Mouse (Mus musculus) C2C12 (cell line): Measurements from ENCODE around the gene Homez. TPM values are rescaled to one million over a fixed set of nuclear protein-coding genes. Genes with fewer than 3 reads are reported as not detected.

Experiments
- H3K27me3 ChIP-seq: one replicate; pipeline ENCODE4 v1.6.1; 2011; ENCODE audit not compliant: control insufficient read depth, insufficient read depth, insufficient read length
- H3K36me3 ChIP-seq: one replicate; pipeline ENCODE4 v1.6.1; 2011; ENCODE audit not compliant: control insufficient read depth, insufficient read depth
- H3K4me3 ChIP-seq: one replicate; pipeline ENCODE4 v1.5.1; 2011; ENCODE audit warnings: mild to moderate bottlenecking, control low read depth; ENCODE audit not compliant: poor library complexity, insufficient read depth, severe bottlenecking
- H3K79me2 ChIP-seq: one replicate; pipeline ENCODE4 v1.6.1; 2011; ENCODE audit not compliant: control insufficient read depth, insufficient read depth
- H3K79me3 ChIP-seq: one replicate; pipeline ENCODE4 v1.6.1; 2011; ENCODE audit warnings: low read depth, control low read depth
- H3ac ChIP-seq: one replicate; pipeline ENCODE3; 2011; ENCODE audit warnings: low read depth; ENCODE audit not compliant: control insufficient read depth, insufficient read length
- CEBPB ChIP-seq: IDR thresholded peaks from one replicate; pipeline ENCODE4 v1.6.1; 2011; ENCODE audit warnings: low read depth, mild to moderate bottlenecking, control low read depth, moderate library complexity
- CTCF ChIP-seq: IDR thresholded peaks from one replicate; pipeline ENCODE4 v1.5.1; 2011; ENCODE audit not compliant: control insufficient read depth, insufficient read depth, insufficient read length
- FOSL1 ChIP-seq: IDR thresholded peaks from one replicate; pipeline ENCODE4 v1.8.0; 2011; ENCODE audit warnings: mild to moderate bottlenecking, low read length; ENCODE audit not compliant: poor library complexity, insufficient read depth, severe bottlenecking
- MAX ChIP-seq: IDR thresholded peaks from one replicate; pipeline ENCODE4 v1.6.1; 2011; ENCODE audit warnings: mild to moderate bottlenecking, control low read depth
- MYOD1 ChIP-seq: IDR thresholded peaks from one replicate; pipeline ENCODE4 v1.6.1; 2011; ENCODE audit warnings: low read depth; ENCODE audit not compliant: control insufficient read depth, insufficient read length
- MYOG ChIP-seq: IDR thresholded peaks from one replicate; pipeline ENCODE4 v1.6.1; 2011; ENCODE audit not compliant: control insufficient read depth, insufficient read length; ENCODE audit errors: extremely low read depth
- USF1 ChIP-seq: IDR thresholded peaks from one replicate; pipeline ENCODE4 v1.6.1; 2011; ENCODE audit warnings: low read depth, mild to moderate bottlenecking, control low read depth, moderate library complexity
- polyA plus RNA-seq: library from polyadenylated mRNA; unstranded; fragments of >200 nt; fragmentation: generic; extraction: Trizol; gene quantifications from one replicate; pipeline ENCODE4 v1.2.1, GENCODE M21; 2012; ENCODE audit warnings: missing spikeins

Homez gene
- polyA plus RNA-seq, 1 experiment: 1.3 TPM

GRCm38 (mm10) chr14:54892200-54892599 lies 21.4 kb upstream of the Homez start, which contains the start of gene Pabpn1:
Gene Pabpn1 (plus strand): TSS chr14:54892500.
- Histone ChIP-seq H3K4me3 (peak within 1 kb of the TSS; percentile 12), H3ac (no peak within 1 kb of the TSS), H3K79me2 (peaks cover 31% of the 10 kb centered on the region), H3K79me3 (peaks cover 25% of the 10 kb centered on the region), H3K27me3 (no peaks in the 10 kb centered on the region), H3K36me3 (peaks cover 19% of the 10 kb centered on the region)
- TF ChIP-seq FOSL1 (no peak), MAX (no peak), MYOD1 (no peak), USF1 (no peak), MYOG (no peak), CEBPB (no peak), CTCF (no peak)

DNA sequence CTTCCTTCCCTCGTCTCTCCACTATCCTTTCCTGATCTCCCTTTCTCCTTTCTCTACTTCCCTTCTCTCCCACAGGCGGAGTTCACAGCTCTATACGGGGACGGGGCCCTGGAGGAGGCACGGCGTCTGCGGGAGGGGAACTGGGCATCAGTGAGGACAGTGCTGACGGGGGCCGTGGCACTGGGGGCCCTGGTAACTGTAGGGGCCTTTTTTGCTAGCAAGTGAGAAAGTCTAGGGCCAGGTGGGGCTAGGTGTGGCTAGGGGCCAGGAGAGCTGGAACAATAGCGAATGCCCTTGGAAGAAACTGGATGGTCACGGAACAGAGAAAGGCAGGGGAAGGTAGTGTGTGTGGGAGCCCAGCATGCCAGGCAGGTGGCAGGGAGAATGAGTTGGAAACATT lies 14.5 kb upstream of the Homez start:
- no peak overlapping the region for H3K4me3 ChIP-seq
- H3K27me3 ChIP-seq: no peaks in the 10 kb centered on the region
- H3K79me3 ChIP-seq: peaks cover 16% of the 10 kb centered on the region
- no peak overlapping the region for H3ac ChIP-seq
- H3K79me2 ChIP-seq: peaks cover 36% of the 10 kb centered on the region
- peaks cover 13% of the 10 kb centered on the region for H3K36me3 ChIP-seq
- TF ChIP-seq FOSL1 (no peak), MAX (no peak), USF1 (no peak), MYOD1 (no peak), CEBPB (no peak), CTCF (no peak), MYOG (no peak)

GRCm38 (mm10) chr14:54884022-54884712 lies 13.4 kb upstream of the Homez start:
- Histone ChIP-seq H3ac (peak overlapping the region; percentile 82), H3K79me3 (peaks cover 16% of the 10 kb centered on the region), H3K79me2 (peaks cover 36% of the 10 kb centered on the region), H3K27me3 (no peaks in the 10 kb centered on the region), H3K36me3 (peaks cover 13% of the 10 kb centered on the region), H3K4me3 (peak overlapping the region; percentile 78)
- TF ChIP-seq CEBPB (no peak), MYOD1 (no peak), MYOG (no peak), FOSL1 (no peak), CTCF (no peak), USF1 (no peak), MAX (no peak)

GRCm38 (mm10) chr14:54883154-54884021 lies 12.6 kb upstream of the Homez start, which contains the start of the genes Bcl2l2 and Gm20521:
Gene Bcl2l2 (plus strand): TSS chr14:54883377.
Gene Gm20521 (plus strand): TSS chr14:54883441.
- TF ChIP-seq FOSL1 (no peak), MYOD1 (no peak), MYOG (no peak), CTCF (no peak), MAX (no peak), CEBPB (no peak)
- H3K4me3 ChIP-seq: peak within 1 kb of the TSS; percentile 78
- no peaks in the 10 kb centered on the region for H3K27me3 ChIP-seq
- H3ac ChIP-seq: peak within 1 kb of the TSS; percentile 82
- H3K79me3 ChIP-seq: peaks cover 16% of the 10 kb centered on the region
- H3K79me2 ChIP-seq: peaks cover 36% of the 10 kb centered on the region
- peaks cover 13% of the 10 kb centered on the region for H3K36me3 ChIP-seq

DNA sequence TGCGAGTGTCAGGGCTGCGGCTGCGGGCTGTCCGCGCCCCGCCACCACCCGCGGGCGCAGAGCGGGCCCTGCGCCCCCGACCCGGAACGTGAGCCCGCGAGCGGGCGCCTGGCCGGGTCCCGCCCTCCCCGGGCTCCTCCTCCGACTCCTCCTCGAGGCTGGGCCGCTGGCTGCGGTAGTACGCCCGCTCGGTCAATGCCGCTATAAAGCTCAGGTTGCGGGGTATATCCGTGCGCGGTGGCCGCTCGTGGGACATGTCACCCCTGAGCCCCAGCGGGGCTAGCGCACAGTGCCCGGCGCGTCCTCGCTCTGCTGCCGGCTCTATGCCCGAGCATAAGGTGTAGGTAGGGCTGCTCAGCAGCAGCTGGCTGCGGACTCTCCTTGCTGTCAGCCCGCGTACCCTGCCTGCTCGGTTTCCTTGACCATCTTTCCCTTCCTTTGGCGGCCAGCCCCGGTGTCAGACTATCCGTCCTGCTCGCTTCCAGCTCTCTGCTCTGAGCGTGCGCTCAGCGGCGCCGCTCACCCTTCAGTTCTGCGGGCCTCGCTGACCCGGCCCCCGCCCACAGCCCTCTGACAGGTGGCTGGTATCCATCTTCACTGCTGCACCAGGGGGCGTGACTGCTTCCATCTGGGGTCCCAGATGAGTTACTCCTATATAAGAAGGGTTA lies 6.4 kb upstream of the Homez start, which contains the start of gene Ppp1r3e:
Gene Ppp1r3e (minus strand): TSS at position 503 of the 668 bp plus-strand sequence.
- Histone ChIP-seq H3K27me3 (no peaks in the 10 kb centered on the region), H3K79me3 (no peaks in the 10 kb centered on the region), H3K4me3 (peak within 1 kb of the TSS; percentile 48), H3K79me2 (no peaks in the 10 kb centered on the region), H3ac (peak within 1 kb of the TSS; percentile 81), H3K36me3 (no peaks in the 10 kb centered on the region)
- TF ChIP-seq MYOG: no peak
- no peak for TF ChIP-seq FOSL1
- no peak for TF ChIP-seq MYOD1
- no peak for TF ChIP-seq MAX
- no peak for TF ChIP-seq CEBPB
- TF ChIP-seq USF1: no peak
- no peak for TF ChIP-seq CTCF
